Mouse (Mus musculus): ENCODE data around the gene Stab2.

The Stab2 gene

GRCm38 (mm10) chr10:87007385-87008214 lies at the start of gene Stab2:
TSS of gene Stab2 (minus strand) at chr10:87008025.
- no peak for DNase-seq (ENCODE audit: low spot score)

GRCm38 (mm10) chr10:87051714-87052113 lies 43.9 kb upstream of the Stab2 start:
- DNase-seq (ENCODE audit: low spot score), result no peak

- no peak for DNase-seq (ENCODE audit: low spot score)
Measured at GRCm38 (mm10) chr10:87049179-87049578, 41.4 kb upstream of the Stab2 start.

- DNase-seq (ENCODE audit: low spot score), result no peak
Measured at GRCm38 (mm10) chr10:87046931-87047468, 39.2 kb upstream of the Stab2 start.

GRCm38 (mm10) chr10:87046469-87046868 lies 38.6 kb upstream of the Stab2 start:
- DNase-seq (ENCODE audit: low spot score), result no peak

DNA sequence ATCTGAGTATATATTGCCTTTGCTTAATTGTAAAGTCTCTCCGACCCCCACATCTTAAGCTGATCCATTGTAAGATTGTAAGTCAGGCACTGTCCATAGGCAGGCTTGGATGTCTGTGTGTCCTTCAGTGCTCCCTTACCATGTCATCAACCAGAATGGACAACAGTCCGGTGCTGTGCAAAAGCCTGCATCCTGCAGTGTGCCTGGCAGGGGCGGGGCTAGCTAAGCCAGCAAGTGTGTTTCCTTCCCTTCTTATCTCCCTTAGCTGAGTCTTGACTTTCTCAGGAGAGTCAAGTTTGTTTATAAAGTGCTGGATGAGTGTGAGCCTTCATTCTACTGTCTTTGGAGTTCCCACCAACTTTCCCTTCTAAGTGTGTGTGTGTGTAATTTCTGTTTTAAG lies 37.4 kb upstream of the Stab2 start:
- DNase-seq (ENCODE audit: low spot score), result no peak

DNA sequence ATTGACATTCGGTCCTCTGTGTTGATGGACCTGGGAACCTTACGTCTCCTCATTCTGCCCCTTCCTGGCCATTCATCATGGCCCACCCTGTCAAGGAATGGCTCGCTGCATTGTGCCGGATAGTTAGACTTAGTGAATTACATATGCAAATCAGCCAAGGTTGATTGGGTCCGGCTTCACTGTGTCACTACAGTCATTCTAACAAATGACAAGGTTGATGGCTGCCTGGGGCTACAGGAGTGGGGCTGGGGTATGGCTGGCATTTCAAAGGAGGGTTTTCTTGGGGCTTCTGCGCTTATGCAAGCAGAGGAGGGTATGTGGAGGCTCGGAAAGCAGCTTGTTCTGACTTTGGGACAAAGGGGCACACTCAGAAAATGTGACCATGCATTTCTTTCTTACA lies 33.4 kb upstream of the Stab2 start:
- no peak for DNase-seq (ENCODE audit: low spot score)

DNA sequence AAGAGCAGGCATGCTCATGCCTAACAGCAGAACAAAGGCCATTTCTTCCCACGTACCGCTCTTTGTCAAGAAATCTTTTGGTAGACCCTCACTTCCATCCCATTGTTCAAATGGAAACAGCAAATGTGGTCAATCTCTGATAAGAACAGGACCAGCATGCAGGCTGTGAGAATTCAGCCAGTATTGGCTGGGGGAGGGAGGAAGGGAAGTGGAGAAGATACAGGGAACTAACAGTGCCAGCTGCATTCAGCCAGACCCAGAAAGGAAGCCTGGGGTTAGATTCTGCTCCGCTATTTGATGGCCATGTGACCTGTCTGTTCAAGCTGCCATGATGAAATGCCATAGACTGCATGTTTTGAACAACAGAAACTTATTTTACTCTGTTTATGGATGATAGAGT lies 32.0 kb upstream of the Stab2 start:
- no peak for DNase-seq (ENCODE audit: low spot score)

- no peak for DNase-seq (ENCODE audit: low spot score)
Measured at GRCm38 (mm10) chr10:87039340-87039739, 31.5 kb upstream of the Stab2 start.

GRCm38 (mm10) chr10:87037062-87037461 lies 29.2 kb upstream of the Stab2 start:
- DNase-seq (ENCODE audit: low spot score), result no peak

DNA sequence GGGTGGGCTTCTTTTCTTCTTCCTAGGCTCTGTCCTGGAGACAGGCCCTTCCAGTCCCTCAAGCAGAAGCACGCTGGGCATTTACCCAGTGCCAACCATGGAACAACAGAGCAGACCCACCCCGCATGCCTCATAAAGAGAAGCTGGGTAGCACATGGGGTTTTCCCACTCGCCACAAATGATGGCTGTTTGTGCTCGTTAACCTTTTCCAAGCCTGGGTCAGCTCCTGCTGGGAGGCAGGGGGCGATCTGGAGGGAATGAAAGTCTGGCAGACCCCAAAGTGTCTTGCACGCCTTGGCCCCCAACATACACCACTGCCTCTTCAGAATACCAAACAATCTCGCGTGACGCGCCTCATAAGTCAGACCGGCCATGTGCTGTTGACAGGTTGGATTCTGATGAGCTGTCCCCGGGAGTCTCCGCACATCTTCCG lies 28.5 kb upstream of the Stab2 start:
- DNase-seq (ENCODE audit: low spot score), result no peak

GRCm38 (mm10) chr10:87035866-87036265 lies 28.0 kb upstream of the Stab2 start:
- no peak for DNase-seq (ENCODE audit: low spot score)

DNA sequence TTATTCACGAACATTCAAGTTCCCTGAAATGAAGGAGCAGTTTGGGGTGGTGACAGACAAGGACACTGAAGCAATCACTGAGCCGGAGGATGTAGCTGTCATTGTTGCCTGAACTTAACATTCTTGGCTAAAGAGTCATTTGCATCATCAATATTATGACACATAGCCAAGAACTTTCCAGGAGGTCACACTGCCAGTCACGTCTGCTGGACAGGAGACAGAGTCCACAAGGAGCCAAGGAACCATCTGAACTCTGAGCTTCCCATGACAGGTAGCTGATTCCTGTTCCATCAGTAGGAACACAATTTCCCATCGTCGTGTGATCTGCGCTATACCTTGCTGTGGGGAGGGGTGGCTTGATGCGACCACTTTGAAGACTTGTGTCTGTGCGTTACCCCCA lies 24.9 kb upstream of the Stab2 start:
- DNase-seq (ENCODE audit: low spot score), result no peak

DNA sequence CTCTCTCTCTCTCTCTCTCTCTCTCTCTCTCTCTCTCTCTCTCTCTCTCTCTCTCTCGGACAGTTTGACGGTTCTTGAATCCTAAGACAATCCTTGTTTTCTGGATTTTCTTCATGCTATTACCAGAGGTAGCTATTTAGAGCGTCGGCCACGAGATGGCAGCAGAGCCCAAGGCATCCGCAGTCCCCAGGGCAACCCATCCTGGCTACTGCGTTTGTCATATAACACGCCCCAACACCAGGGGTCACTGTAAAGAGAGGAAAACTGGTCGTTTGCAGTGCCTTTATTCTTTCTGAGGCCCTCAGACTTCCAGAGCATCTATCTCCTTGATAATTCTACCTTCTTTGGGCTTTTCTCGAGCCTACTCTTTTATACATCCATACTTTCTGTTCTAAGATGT lies 17.1 kb upstream of the Stab2 start:
- DNase-seq (ENCODE audit: low spot score), result peak; percentile 63

- no peak for DNase-seq (ENCODE audit: low spot score)
Measured at GRCm38 (mm10) chr10:87020711-87021110, 12.9 kb upstream of the Stab2 start.

GRCm38 (mm10) chr10:87018876-87019275 lies 11.1 kb upstream of the Stab2 start:
- no peak for DNase-seq (ENCODE audit: low spot score)

GRCm38 (mm10) chr10:87016151-87016692 lies 8.4 kb upstream of the Stab2 start:
- DNase-seq (ENCODE audit: low spot score), result no peak

DNA sequence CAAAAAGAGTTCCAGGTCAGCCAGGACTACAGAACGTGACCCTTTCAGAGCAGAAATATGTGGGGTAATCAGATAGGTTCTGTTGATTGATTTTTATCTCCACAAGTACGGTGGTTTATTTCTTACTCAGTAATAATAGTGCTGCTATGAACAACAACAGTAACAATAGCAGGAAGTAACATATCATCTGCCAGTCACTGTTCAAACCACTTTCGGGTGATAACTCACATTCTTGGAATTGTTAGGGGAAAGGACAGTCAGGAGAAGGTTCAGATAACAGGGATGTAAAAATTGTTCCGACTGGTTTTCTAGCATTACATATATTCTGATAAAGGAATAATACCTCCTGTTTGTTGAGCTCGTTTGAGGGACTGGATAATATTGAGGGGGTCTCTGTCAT lies 7.6 kb upstream of the Stab2 start:
- no peak for DNase-seq (ENCODE audit: low spot score)

DNA sequence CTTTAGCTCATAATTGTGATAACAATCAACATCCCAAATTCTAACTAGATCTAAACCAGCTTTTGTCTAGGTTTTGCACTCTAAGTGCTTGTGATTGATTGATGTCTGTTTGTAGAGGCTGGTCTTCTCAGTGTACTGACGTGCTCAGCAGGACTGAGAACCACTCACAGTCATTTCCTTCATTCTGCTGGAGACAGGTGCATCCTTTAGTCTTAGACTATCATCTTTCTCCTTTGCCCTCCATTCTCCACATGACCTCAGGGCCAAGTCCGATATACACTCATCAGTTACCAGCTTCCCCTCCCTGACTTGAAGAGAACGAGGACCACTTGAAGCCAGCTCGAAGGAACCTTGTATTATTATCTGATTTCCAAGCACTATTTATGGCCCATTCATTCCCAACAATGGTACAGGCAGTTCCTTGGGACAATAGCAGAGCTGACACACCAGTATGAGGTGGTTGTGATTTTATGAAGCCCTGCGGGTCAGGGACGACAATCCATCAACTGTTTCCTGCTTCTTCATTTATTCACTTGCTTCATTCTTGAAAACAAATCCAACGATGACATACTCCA lies 6.7 kb upstream of the Stab2 start:
- DNase-seq (ENCODE audit: low spot score), result no peak

- no peak for DNase-seq (ENCODE audit: low spot score)
Measured at GRCm38 (mm10) chr10:87012087-87012486, 4.3 kb upstream of the Stab2 start.

DNA sequence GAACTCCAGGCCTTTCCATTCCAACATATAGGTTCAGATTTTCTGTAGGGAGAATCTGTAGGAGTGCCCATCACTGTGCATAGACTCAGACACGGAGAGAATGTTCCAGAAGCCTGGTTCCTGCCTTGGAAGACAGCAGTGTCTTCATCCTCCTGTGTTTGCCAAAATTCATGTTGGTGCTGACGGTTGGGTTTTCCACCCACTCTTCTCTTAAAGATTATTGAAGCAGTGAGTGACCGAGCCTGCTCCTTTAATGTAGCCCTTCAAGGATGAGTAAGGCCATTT lies 332 bp upstream of the Stab2 start:
- no peak for DNase-seq (ENCODE audit: low spot score)

- no peak for DNase-seq (ENCODE audit: low spot score)
Measured at GRCm38 (mm10) chr10:86992238-86992976, 15.4 kb downstream of the Stab2 start.

- DNase-seq (ENCODE audit: low spot score), result no peak
Measured at GRCm38 (mm10) chr10:86990666-86991065, 17.2 kb downstream of the Stab2 start.

All from left cerebral cortex, adult 11 months (tissue).